Mouse (Mus musculus) MEL (cell line): Measurements from ENCODE around the gene Trim59. TPM values are rescaled to one million over a fixed set of nuclear protein-coding genes. Genes with fewer than 3 reads are reported as not detected.

Source experiments
- DNase-seq: peaks from one replicate; pipeline ENCODE4 v3.0.0; 2011; ENCODE audit warnings: low read depth, low spot score
- H3K27ac ChIP-seq: 2 replicates; pipeline ENCODE4 v1.5.1; 2012; ENCODE audit warnings: low read depth, mild to moderate bottlenecking, control low read depth, low read length, moderate library complexity; ENCODE audit not compliant: control insufficient read depth
- H3K27me3 ChIP-seq, 2 experiments: fragments of 150-350 bp in 1 of 2; sonication (generic) in 1 of 2; 2 replicates each; pipeline ENCODE4 v1.6.1; 2012; ENCODE audit warnings: low read length in 2 of 2, mild to moderate bottlenecking in 2 of 2, improper control_type of control experiment in 1 of 2, moderate library complexity in 1 of 2; ENCODE audit not compliant: insufficient read depth in 2 of 2, control insufficient read depth in 1 of 2
- H3K36me3 ChIP-seq, 2 experiments: 2 replicates each; pipeline ENCODE4 v1.6.1; 2012 to 2014; ENCODE audit warnings: low read length in 2 of 2, improper control_type of control experiment in 1 of 2, inconsistent platforms in 1 of 2, mild to moderate bottlenecking in 1 of 2; ENCODE audit not compliant: insufficient read depth in 2 of 2, control insufficient read depth in 1 of 2
- H3K4me1 ChIP-seq, 2 experiments: fragments of 150-350 bp in 1 of 2; sonication (generic) in 1 of 2; 2 replicates each; pipeline ENCODE4 v1.6.1; 2012; ENCODE audit warnings: low read length in 2 of 2, improper control_type of control experiment in 1 of 2, mild to moderate bottlenecking in 1 of 2; ENCODE audit not compliant: insufficient read depth in 2 of 2, control insufficient read depth in 1 of 2
- H3K4me3 ChIP-seq, 2 experiments: fragments of 150-350 bp in 1 of 2; sonication (generic) in 1 of 2; 2 replicates each; pipeline ENCODE4 v1.5.1; 2012; ENCODE audit warnings: low read depth in 2 of 2, low read length in 2 of 2, mild to moderate bottlenecking in 2 of 2, moderate library complexity in 2 of 2, control low read depth in 1 of 2, improper control_type of control experiment in 1 of 2; ENCODE audit not compliant: control insufficient read depth in 1 of 2, insufficient read depth in 1 of 2
- H3K79me2 ChIP-seq: 2 replicates; pipeline ENCODE4 v1.6.1; 2012; ENCODE audit warnings: mild to moderate bottlenecking, low read length, moderate library complexity; ENCODE audit not compliant: control insufficient read depth, poor library complexity, insufficient read depth
- H3K9ac ChIP-seq: 2 replicates; pipeline ENCODE4 v1.6.1; 2012; ENCODE audit warnings: low read depth, mild to moderate bottlenecking, control low read depth, low read length, moderate library complexity; ENCODE audit not compliant: control insufficient read depth, poor library complexity, severe bottlenecking
- H3K9me3 ChIP-seq: fragments of 150-350 bp; sonication (generic); replicated peaks from 2 replicates; pipeline ENCODE4 v1.6.1; 2012; ENCODE audit warnings: mild to moderate bottlenecking, low read length, improper control_type of control experiment, moderate library complexity; ENCODE audit not compliant: insufficient read depth
- CHD1 ChIP-seq: IDR thresholded peaks from 2 replicates; pipeline ENCODE4 v1.6.1; 2012; ENCODE audit warnings: low read depth, mild to moderate bottlenecking, inconsistent platforms, low read length, improper control_type of control experiment
- CHD2 ChIP-seq: IDR thresholded peaks from 2 replicates; pipeline ENCODE4 v1.6.1; 2011; ENCODE audit warnings: low read length, improper control_type of control experiment
- CTCF ChIP-seq, 3 experiments: IDR thresholded peaks in 2 of 3; conservative IDR thresholded peaks in 1 of 3; 2 replicates each; pipeline ENCODE4 v1.5.1; 2011 to 2012; ENCODE audit warnings: low read length in 3 of 3, low read depth in 2 of 3, mild to moderate bottlenecking in 2 of 3, improper control_type of control experiment in 1 of 3, inconsistent platforms in 1 of 3, mixed read lengths in 1 of 3, moderate library complexity in 1 of 3; ENCODE audit not compliant: control insufficient read depth in 1 of 3, insufficient read depth in 1 of 3, poor library complexity in 1 of 3, severe bottlenecking in 1 of 3
- E2F4 ChIP-seq: IDR thresholded peaks from 2 replicates; pipeline ENCODE4 v1.6.1; 2011; ENCODE audit warnings: low read depth, low read length, improper control_type of control experiment, borderline replicate concordance
- EP300 ChIP-seq, 2 experiments: IDR thresholded peaks; 2 replicates each; pipeline ENCODE4 v1.6.1; 2011; ENCODE audit warnings: improper control_type of control experiment in 2 of 2, low read length in 2 of 2, low read depth in 1 of 2, mild to moderate bottlenecking in 1 of 2
- GABPA ChIP-seq: IDR thresholded peaks from 2 replicates; pipeline ENCODE4 v1.6.1; 2012; ENCODE audit warnings: low read depth, mild to moderate bottlenecking, inconsistent platforms, low read length, improper control_type of control experiment, moderate library complexity
- JUND ChIP-seq: IDR thresholded peaks from 2 replicates; pipeline ENCODE4 v1.6.1; 2011; ENCODE audit warnings: low read depth, mild to moderate bottlenecking, improper control_type of control experiment, low read length
- KAT2A ChIP-seq: conservative IDR thresholded peaks from 2 replicates; pipeline ENCODE4 v1.6.1; 2012; ENCODE audit warnings: low read depth, low read length, improper control_type of control experiment, inconsistent platforms
- MEF2A ChIP-seq: IDR thresholded peaks from 2 replicates; pipeline ENCODE4 v1.6.1; 2014; ENCODE audit warnings: low read depth, mild to moderate bottlenecking, inconsistent platforms, low read length, improper control_type of control experiment; ENCODE audit not compliant: poor library complexity, insufficient replicate concordance, severe bottlenecking; ENCODE audit errors: extremely low read depth
- MXI1 ChIP-seq: IDR thresholded peaks from 2 replicates; pipeline ENCODE4 v1.6.1; 2011; ENCODE audit warnings: mild to moderate bottlenecking, low read depth, low read length, improper control_type of control experiment
- MYC ChIP-seq: IDR thresholded peaks from 2 replicates; pipeline ENCODE4 v1.6.1; 2011; ENCODE audit warnings: low read depth, mild to moderate bottlenecking, low read length, improper control_type of control experiment, moderate library complexity
- NELFE ChIP-seq: IDR thresholded peaks from 2 replicates; pipeline ENCODE4 v1.6.1; 2011; ENCODE audit warnings: low read depth, low read length, improper control_type of control experiment
- NRF1 ChIP-seq: IDR thresholded peaks from 2 replicates; pipeline ENCODE4 v1.6.1; 2014; ENCODE audit warnings: low read depth, mild to moderate bottlenecking, inconsistent platforms, low read length, improper control_type of control experiment, moderate library complexity; ENCODE audit not compliant: poor library complexity, insufficient read depth, severe bottlenecking
- POLR2A ChIP-seq, 2 experiments: IDR thresholded peaks; 2 replicates each; pipeline ENCODE4 v1.6.1; 2011 to 2012; ENCODE audit warnings: low read length in 2 of 2, mild to moderate bottlenecking in 2 of 2, control low read depth in 1 of 2, improper control_type of control experiment in 1 of 2, low read depth in 1 of 2, moderate library complexity in 1 of 2; ENCODE audit not compliant: control insufficient read depth in 1 of 2, insufficient read depth in 1 of 2, poor library complexity in 1 of 2
- POLR2AphosphoS5 ChIP-seq: IDR thresholded peaks from 2 replicates; pipeline ENCODE4 v1.6.1; 2012; ENCODE audit warnings: low read depth, borderline replicate concordance, mild to moderate bottlenecking, inconsistent platforms, low read length, moderate library complexity, mixed read lengths
- RAD21 ChIP-seq: IDR thresholded peaks from 2 replicates; pipeline ENCODE4 v1.6.1; 2011; ENCODE audit warnings: mild to moderate bottlenecking, low read depth, low read length, improper control_type of control experiment
- RCOR1 ChIP-seq: IDR thresholded peaks from 2 replicates; pipeline ENCODE4 v1.6.1; 2012; ENCODE audit warnings: low read depth, mild to moderate bottlenecking, inconsistent platforms, low read length, improper control_type of control experiment
- SMC3 ChIP-seq: IDR thresholded peaks from 2 replicates; pipeline ENCODE4 v1.6.1; 2011; ENCODE audit warnings: low read depth, low read length, improper control_type of control experiment
- TAL1 ChIP-seq: IDR thresholded peaks from 2 replicates; pipeline ENCODE4 v1.6.1; 2012; ENCODE audit warnings: mild to moderate bottlenecking, inconsistent platforms, low read length, moderate library complexity, mixed read lengths
- TBP ChIP-seq: IDR thresholded peaks from 2 replicates; pipeline ENCODE4 v1.8.0; 2011; ENCODE audit warnings: low read depth, low read length, improper control_type of control experiment
- TCF12 ChIP-seq: IDR thresholded peaks from 2 replicates; pipeline ENCODE4 v1.6.1; 2014; ENCODE audit warnings: low read depth, mild to moderate bottlenecking, inconsistent platforms, low read length, improper control_type of control experiment, moderate library complexity
- UBTF ChIP-seq: IDR thresholded peaks from 2 replicates; pipeline ENCODE4 v1.6.1; 2012; ENCODE audit warnings: low read depth, mild to moderate bottlenecking, inconsistent platforms, low read length, improper control_type of control experiment, moderate library complexity, borderline replicate concordance; ENCODE audit not compliant: insufficient read depth
- USF1 ChIP-seq: IDR thresholded peaks from 2 replicates; pipeline ENCODE4 v1.6.1; 2014; ENCODE audit warnings: low read depth, mild to moderate bottlenecking, inconsistent platforms, low read length, improper control_type of control experiment, moderate library complexity
- USF2 ChIP-seq, 2 experiments: IDR thresholded peaks; 2 replicates each; pipeline ENCODE4 v1.6.1; 2011 to 2012; ENCODE audit warnings: improper control_type of control experiment in 2 of 2, low read length in 2 of 2, borderline replicate concordance in 1 of 2, inconsistent platforms in 1 of 2, low read depth in 1 of 2, mild to moderate bottlenecking in 1 of 2; ENCODE audit not compliant: insufficient read depth in 1 of 2
- ZMIZ1 ChIP-seq: IDR thresholded peaks from 2 replicates; pipeline ENCODE4 v1.6.1; 2012; ENCODE audit warnings: low read depth, mild to moderate bottlenecking, inconsistent platforms, low read length, improper control_type of control experiment, moderate library complexity
- ZNF384 ChIP-seq: IDR thresholded peaks from 2 replicates; pipeline ENCODE4 v1.6.1; 2012; ENCODE audit warnings: low read depth, mild to moderate bottlenecking, inconsistent platforms, low read length, improper control_type of control experiment
- polyA plus RNA-seq, 2 experiments: library from polyadenylated mRNA; stranded (reverse) in 1 of 2; unstranded in 1 of 2; fragments of >175 nt in 1 of 2; fragments of >200 nt in 1 of 2; gene quantifications; 2 replicates each; pipeline versions ENCODE4 v1.2.1 to v1.2.4; 2012; ENCODE audit warnings: low replicate concordance in 2 of 2, low read depth in 1 of 2; ENCODE audit not compliant: insufficient read length in 2 of 2, insufficient read depth in 1 of 2, missing spikeins in 1 of 2
- total RNA-seq: library from RNA; depleted of rRNA; stranded (reverse); fragments of 300-350 nt; gene quantifications from 2 replicates; pipeline ENCODE4 v1.2.3, GENCODE M21; 2012

Trim59 gene
- total and polyA plus RNA-seq, 3 experiments = 11.3 to 17.4 TPM; not detected in 1

DNA sequence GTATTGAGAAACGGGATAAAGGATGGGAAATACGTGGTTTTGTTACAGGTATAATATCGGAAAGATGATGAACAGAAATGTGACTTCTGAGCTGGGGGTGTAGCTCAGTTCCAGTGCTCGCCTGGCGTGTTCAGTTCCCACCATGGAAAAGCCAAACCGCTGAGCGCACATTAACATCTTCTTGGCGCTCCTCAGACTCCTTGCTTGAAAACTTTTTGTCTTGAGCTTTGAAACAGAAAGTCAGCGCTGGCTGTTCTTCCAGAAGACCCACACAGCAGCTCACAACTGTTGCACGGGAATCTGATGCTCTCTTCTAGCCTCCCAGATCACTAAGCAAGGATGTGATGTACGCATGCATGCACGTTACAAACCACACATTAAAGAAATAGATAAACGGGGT lies 1.2 kb upstream of the Trim59 start (continued):
- TF ChIP-seq CHD1 = peak; percentile 15; the same call in 1 of the 2 replicates
- no peak for TF ChIP-seq KAT2A
- TF ChIP-seq NRF1 = no peak
- TF ChIP-seq ZMIZ1 = no peak
- TF ChIP-seq UBTF = no peak
- no peak for TF ChIP-seq MEF2A
- TF ChIP-seq RCOR1 = 0 out of 2 replicates have a peak, but pooled peaks have one; percentile 15
- no peak for TF ChIP-seq SMC3
- no peak for TF ChIP-seq USF2 (IDR thresholded peaks at IDR 0.05; ENCODE audit: borderline replicate concordance in 1 of 2, insufficient read depth in 1 of 2, low read depth in 1 of 2, low read length in 2 of 2)
- TF ChIP-seq USF1 = no peak

DNA sequence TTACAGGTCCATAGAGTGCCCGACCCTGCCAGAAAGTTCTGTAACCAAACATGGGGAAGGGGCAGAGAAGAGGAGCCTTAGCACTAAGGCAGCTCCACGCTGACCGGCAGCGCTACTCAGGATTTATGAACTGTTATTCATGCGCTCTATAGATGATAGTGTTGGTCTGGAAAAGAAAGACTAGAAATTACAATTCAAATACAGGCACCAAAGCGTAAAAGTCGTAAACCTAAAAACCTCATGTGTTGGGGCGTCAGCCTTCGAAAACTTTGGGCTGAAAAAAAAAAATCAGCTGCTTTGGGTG lies 797 bp upstream of the Trim59 start:
- no peaks in the 10 kb centered on the region for H3K9me3 ChIP-seq
- no peaks in the 10 kb centered on the region for H3K27me3 ChIP-seq
- no peak for TF ChIP-seq POLR2AphosphoS5
- TF ChIP-seq TBP = peak; percentile 25; the same call in 1 of the 2 replicates
- TF ChIP-seq MEF2A = no peak
- TF ChIP-seq POLR2A (IDR thresholded peaks at IDR 0.05; ENCODE audit: control insufficient read depth in 1 of 2, insufficient read depth in 1 of 2, low read depth in 1 of 2, low read length in 2 of 2, poor library complexity in 1 of 2) = no peak
- TF ChIP-seq E2F4 = no peak
- TF ChIP-seq USF2 (IDR thresholded peaks at IDR 0.05; ENCODE audit: borderline replicate concordance in 1 of 2, insufficient read depth in 1 of 2, low read depth in 1 of 2, low read length in 2 of 2) = no peak
- TF ChIP-seq ZNF384 = peak; percentile 89
- H3K4me3 ChIP-seq = peak overlapping the region; percentile 88 to 97
- no peak for DNase-seq
- peaks cover 31% of the 10 kb centered on the region for H3K79me2 ChIP-seq
- H3K36me3 ChIP-seq = peaks cover 20 to 32% of the 10 kb centered on the region in 2 experiments
- peak overlapping the region; percentile 97 for H3K9ac ChIP-seq
- H3K27ac ChIP-seq = peak overlapping the region; percentile 82
- H3K4me1 ChIP-seq = peaks cover 9 to 18% of the 10 kb centered on the region in 2 experiments

GRCm38 (mm10) chr3:69044167-69044591 lies 376 bp downstream of the Trim59 start:
- H3K36me3 ChIP-seq = peaks cover 25 to 36% of the 10 kb centered on the region in 2 experiments
- H3K9me3 ChIP-seq = no peaks in the 10 kb centered on the region
- H3K27me3 ChIP-seq = no peaks in the 10 kb centered on the region
- peak overlapping the region; percentile 83 to 94 for H3K4me3 ChIP-seq
- peak overlapping the region; percentile 56 for H3K27ac ChIP-seq
- no peak for TF ChIP-seq RAD21
- no peak for TF ChIP-seq TAL1
- no peak for TF ChIP-seq MYC
- no peak for TF ChIP-seq CTCF (IDR thresholded peaks at IDR 0.05 in 2 of 3, conservative IDR thresholded peaks at IDR 0.05 in 1 of 3; ENCODE audit: control insufficient read depth in 1 of 3, insufficient read depth in 1 of 3, low read depth in 2 of 3, low read length in 3 of 3, poor library complexity in 1 of 3, severe bottlenecking in 1 of 3)
- TF ChIP-seq POLR2A (IDR thresholded peaks at IDR 0.05; ENCODE audit: control insufficient read depth in 1 of 2, insufficient read depth in 1 of 2, low read depth in 1 of 2, low read length in 2 of 2, poor library complexity in 1 of 2) = no peak
- no peak for TF ChIP-seq JUND
- 0 out of 2 replicates have a peak, but pooled peaks have one; percentile 35 for TF ChIP-seq CHD1
- no peak for TF ChIP-seq RCOR1
- TF ChIP-seq UBTF = 0 out of 2 replicates have a peak, but pooled peaks have one; percentile 61
- no peak for TF ChIP-seq GABPA
- no peak for TF ChIP-seq EP300 (IDR thresholded peaks at IDR 0.05; ENCODE audit: low read depth in 1 of 2, low read length in 2 of 2)
- TF ChIP-seq CHD2 = no peak
- TF ChIP-seq TCF12 = no peak
- TF ChIP-seq NELFE = no peak
- TF ChIP-seq SMC3 = no peak
- 0 out of 2 replicates have a peak, but pooled peaks have one; percentile 9 for TF ChIP-seq MXI1
- no peak for TF ChIP-seq ZMIZ1
- peaks cover 37% of the 10 kb centered on the region for H3K79me2 ChIP-seq
- DNase-seq = peak; percentile 71
- H3K9ac ChIP-seq = peak overlapping the region; percentile 80
- peaks cover 10 to 17% of the 10 kb centered on the region in 2 experiments for H3K4me1 ChIP-seq
